Mouse (Mus musculus): ENCODE measurements around the gene Rbfox2.

GRCm38 (mm10) chr15:77166225-77166732 lies 140.5 kb downstream of the Rbfox2 start:
- no peak for TF ChIP-seq CTCF (IDR thresholded peaks at IDR 0.05; ENCODE audit: extremely low read depth, insufficient read length, insufficient replicate concordance, low read depth, low read length)
- TF ChIP-seq POLR2A (IDR thresholded peaks at IDR 0.05; ENCODE audit: low read depth, low read length) = no peak

Measured in small intestine, adult 2 months (tissue).